Mouse (Mus musculus): ENCODE results near the gene Tmem63a. TPM values are rescaled to one million over a fixed set of nuclear protein-coding genes. Genes with fewer than 3 reads are reported as not detected.
"Not testable (repeated sequence)": the region's sequence is repeated elsewhere in the genome, so short reads cannot be mapped to it uniquely, and the experiment has no call there.

Gene Tmem63a
- polyA plus RNA-seq, 1 experiment from 2014 or later: 20.9 TPM

GRCm38 (mm10) chr1:180974126-180974746 lies 32.1 kb downstream of the Tmem63a start:
- Histone ChIP-seq H3K4me3 (replicated peaks) (no peak overlapping the region), H3K9me3 (no peaks in the 10 kb centered on the region), H3K36me3 (peaks cover 23% of the 10 kb centered on the region; the same call in 1 of the 2 replicates), H3K4me1 (no peaks in the 10 kb centered on the region), H3K9ac (no peak overlapping the region), H3K27ac (no peak overlapping the region), H3K27me3 (replicated peaks) (no peaks in the 10 kb centered on the region), H3K4me2 (no peak overlapping the region)
- WGBS: 62% methylated on average over 14 of the region's 14 CpGs
- ATAC-seq (ENCODE audit: insufficient read depth, low FRiP score, low read depth): peak; percentile 57; the same call in 1 of the 2 replicates

GRCm38 (mm10) chr1:180976110-180976679 lies 34.1 kb downstream of the Tmem63a start:
- no peaks in the 10 kb centered on the region for H3K4me1 ChIP-seq
- H3K9me3 ChIP-seq: no peaks in the 10 kb centered on the region
- peaks cover 17% of the 10 kb centered on the region; the same call in 1 of the 2 replicates for H3K36me3 ChIP-seq
- H3K4me3 ChIP-seq (replicated peaks): no peak overlapping the region
- H3K27ac ChIP-seq: no peak overlapping the region
- H3K4me2 ChIP-seq: no peak overlapping the region
- no peaks in the 10 kb centered on the region for H3K27me3 ChIP-seq (replicated peaks)
- no peak for ATAC-seq (ENCODE audit: insufficient read depth, low FRiP score, low read depth)
- WGBS: 64% methylated on average over 4 of the region's 4 CpGs
- no peak overlapping the region for H3K9ac ChIP-seq

- Histone ChIP-seq H3K36me3 (no peaks in the 10 kb centered on the region), H3K4me2 (no peak overlapping the region), H3K27ac (no peak overlapping the region), H3K27me3 (replicated peaks) (no peaks in the 10 kb centered on the region), H3K4me3 (replicated peaks) (no peak overlapping the region), H3K9me3 (no peaks in the 10 kb centered on the region), H3K4me1 (no peaks in the 10 kb centered on the region), H3K9ac (no peak overlapping the region)
- no peak for ATAC-seq (ENCODE audit: insufficient read depth, low FRiP score, low read depth)
- WGBS: 76% methylated on average over 24 of the region's 24 CpGs
Measured at GRCm38 (mm10) chr1:180979484-180980251, 37.5 kb downstream of the Tmem63a start.

GRCm38 (mm10) chr1:180980464-180980863 lies 38.3 kb downstream of the Tmem63a start:
- H3K4me3 ChIP-seq (replicated peaks): no peak overlapping the region
- no peak overlapping the region for H3K9ac ChIP-seq
- no peaks in the 10 kb centered on the region for H3K4me1 ChIP-seq
- 66% methylated on average over 2 of the region's 2 CpGs for WGBS
- H3K4me2 ChIP-seq: no peak overlapping the region
- ATAC-seq (ENCODE audit: insufficient read depth, low FRiP score, low read depth): peak; percentile 28
- H3K9me3 ChIP-seq: no peaks in the 10 kb centered on the region
- no peaks in the 10 kb centered on the region for H3K27me3 ChIP-seq (replicated peaks)
- H3K36me3 ChIP-seq: no peaks in the 10 kb centered on the region
- H3K27ac ChIP-seq: no peak overlapping the region

GRCm38 (mm10) chr1:180981298-180982046 lies 39.3 kb downstream of the Tmem63a start:
- H3K36me3 ChIP-seq; H3K4me2 ChIP-seq; H3K27me3 ChIP-seq (replicated peaks); H3K4me1 ChIP-seq; H3K9ac ChIP-seq; H3K27ac ChIP-seq; H3K4me3 ChIP-seq (replicated peaks); H3K9me3 ChIP-seq: not testable (repeated sequence)
- ATAC-seq (ENCODE audit: insufficient read depth, low FRiP score, low read depth): peak; percentile 85
- WGBS: 67% methylated on average over 7 of the region's 7 CpGs

- WGBS: 90% methylated on average over 8 of the region's 8 CpGs
- no peak overlapping the region for H3K4me2 ChIP-seq
Measured at GRCm38 (mm10) chr1:180986701-180987100, 44.6 kb downstream of the Tmem63a start.

GRCm38 (mm10) chr1:180987759-180988158 lies 45.6 kb downstream of the Tmem63a start:
- Histone ChIP-seq H3K9ac (no peak overlapping the region), H3K4me1 (0 out of 2 replicates have a peak, but pooled peaks cover 2% of the 10 kb centered on the region), H3K36me3 (no peaks in the 10 kb centered on the region), H3K9me3 (no peaks in the 10 kb centered on the region), H3K27me3 (replicated peaks) (no peaks in the 10 kb centered on the region), H3K4me3 (replicated peaks) (no peak overlapping the region), H3K27ac (no peak overlapping the region), H3K4me2 (peak overlapping the region; percentile 25; the same call in 1 of the 2 replicates)
- ATAC-seq (ENCODE audit: insufficient read depth, low FRiP score, low read depth): no peak
- WGBS: 3% methylated on average over 9 of the region's 9 CpGs

More at GRCm38 (mm10) chr1:180986701-180987100, 44.6 kb downstream of the Tmem63a start:
- no peak overlapping the region for H3K27ac ChIP-seq
- no peak overlapping the region for H3K4me3 ChIP-seq (replicated peaks)
- H3K9me3 ChIP-seq: no peaks in the 10 kb centered on the region
- no peak for ATAC-seq (ENCODE audit: insufficient read depth, low FRiP score, low read depth)
- H3K36me3 ChIP-seq: no peaks in the 10 kb centered on the region
- H3K27me3 ChIP-seq (replicated peaks): no peaks in the 10 kb centered on the region
- 0 out of 2 replicates have a peak, but pooled peaks cover 2% of the 10 kb centered on the region for H3K4me1 ChIP-seq
- no peak overlapping the region for H3K9ac ChIP-seq

- ATAC-seq (ENCODE audit: insufficient read depth, low FRiP score, low read depth): no peak
- Histone ChIP-seq H3K9me3 (no peaks in the 10 kb centered on the region), H3K4me3 (replicated peaks) (no peak overlapping the region), H3K4me2 (no peak overlapping the region), H3K4me1 (0 out of 2 replicates have a peak, but pooled peaks cover 2% of the 10 kb centered on the region), H3K36me3 (no peaks in the 10 kb centered on the region), H3K27me3 (replicated peaks) (no peaks in the 10 kb centered on the region), H3K27ac (no peak overlapping the region), H3K9ac (no peak overlapping the region)
- WGBS: 64% methylated on average over 3 of the region's 3 CpGs
Measured at GRCm38 (mm10) chr1:180990671-180991070, 48.5 kb downstream of the Tmem63a start.

GRCm38 (mm10) chr1:180992142-180992541 lies 50.0 kb downstream of the Tmem63a start:
- WGBS: 48% methylated on average over 3 of the region's 3 CpGs

GRCm38 (mm10) chr1:181000501-181001092 lies 58.5 kb downstream of the Tmem63a start:
- no peaks in the 10 kb centered on the region for H3K27me3 ChIP-seq (replicated peaks)
- 0 out of 2 replicates have a peak, but pooled peaks have one; percentile 24 for ATAC-seq (ENCODE audit: insufficient read depth, low FRiP score, low read depth)
- no peak overlapping the region for H3K4me2 ChIP-seq
- H3K9me3 ChIP-seq: no peaks in the 10 kb centered on the region
- peaks cover 7% of the 10 kb centered on the region for H3K4me1 ChIP-seq
- H3K36me3 ChIP-seq: no peaks in the 10 kb centered on the region
- H3K9ac ChIP-seq: no peak overlapping the region
- H3K4me3 ChIP-seq (replicated peaks): no peak overlapping the region
- WGBS: 18% methylated on average over 10 of the region's 10 CpGs
- H3K27ac ChIP-seq: no peak overlapping the region

More at GRCm38 (mm10) chr1:180992142-180992541, 50.0 kb downstream of the Tmem63a start:
- no peak overlapping the region for H3K4me3 ChIP-seq (replicated peaks)
- H3K9ac ChIP-seq: no peak overlapping the region
- 0 out of 2 replicates have a peak, but pooled peaks cover 2% of the 10 kb centered on the region for H3K4me1 ChIP-seq
- no peaks in the 10 kb centered on the region for H3K27me3 ChIP-seq (replicated peaks)
- no peak overlapping the region for H3K27ac ChIP-seq
- H3K36me3 ChIP-seq: no peaks in the 10 kb centered on the region
- no peaks in the 10 kb centered on the region for H3K9me3 ChIP-seq
- no peak for ATAC-seq (ENCODE audit: insufficient read depth, low FRiP score, low read depth)
- H3K4me2 ChIP-seq: no peak overlapping the region

- no peak overlapping the region for H3K9ac ChIP-seq
- no peak overlapping the region for H3K4me3 ChIP-seq (replicated peaks)
- H3K36me3 ChIP-seq: no peaks in the 10 kb centered on the region
- H3K4me1 ChIP-seq: peaks cover 7% of the 10 kb centered on the region
- no peak overlapping the region for H3K4me2 ChIP-seq
- WGBS: 82% methylated on average over 3 of the region's 3 CpGs
- no peak overlapping the region for H3K27ac ChIP-seq
- ATAC-seq (ENCODE audit: insufficient read depth, low FRiP score, low read depth): peak; percentile 53; the same call in 1 of the 2 replicates
- no peaks in the 10 kb centered on the region for H3K9me3 ChIP-seq
- no peaks in the 10 kb centered on the region for H3K27me3 ChIP-seq (replicated peaks)
Measured at GRCm38 (mm10) chr1:181001217-181001616, 59.1 kb downstream of the Tmem63a start.
